Mouse (Mus musculus): ENCODE results near the gene Frmd6. TPM values are rescaled to one million over a fixed set of nuclear protein-coding genes. Genes with fewer than 3 reads are reported as not detected.
A peak's percentile ranks its signal among the peaks of the same experiment; 100 is the strongest.

Frmd6 gene
- polyA plus RNA-seq, 1 experiment: 3.4 TPM

GRCm38 (mm10) chr12:70896068-70896467 lies 70.8 kb downstream of the Frmd6 start:
- TF ChIP-seq POLR2A (IDR thresholded peaks at IDR 0.05; ENCODE audit: low read depth, low read length) (no peak), CTCF (IDR thresholded peaks at IDR 0.05; ENCODE audit: extremely low read depth, insufficient read length, insufficient replicate concordance, low read depth, low read length) (no peak)
- H3K4me3 ChIP-seq (ENCODE audit: low read depth, low read length): no peak overlapping the region
- no peaks in the 10 kb centered on the region for H3K27me3 ChIP-seq (ENCODE audit: control insufficient read depth, insufficient read depth, low read length)
- peaks cover 4% of the 10 kb centered on the region for H3K36me3 ChIP-seq (ENCODE audit: control insufficient read depth, insufficient read depth, low read length)
- no peaks in the 10 kb centered on the region for H3K4me1 ChIP-seq (ENCODE audit: control insufficient read depth, insufficient read depth, insufficient read length, low read length)
- H3K27ac ChIP-seq (ENCODE audit: insufficient read depth, low read depth, low read length): no peak overlapping the region
- WGBS: 80% methylated on average over 10 of the region's 10 CpGs

- no peak overlapping the region for H3K4me3 ChIP-seq (ENCODE audit: low read depth, low read length)
- no peaks in the 10 kb centered on the region for H3K4me1 ChIP-seq (ENCODE audit: control insufficient read depth, insufficient read depth, insufficient read length, low read length)
- no peaks in the 10 kb centered on the region for H3K27me3 ChIP-seq (ENCODE audit: control insufficient read depth, insufficient read depth, low read length)
- no peak overlapping the region for H3K27ac ChIP-seq (ENCODE audit: insufficient read depth, low read depth, low read length)
- TF ChIP-seq POLR2A (IDR thresholded peaks at IDR 0.05; ENCODE audit: low read depth, low read length) (no peak), CTCF (IDR thresholded peaks at IDR 0.05; ENCODE audit: extremely low read depth, insufficient read length, insufficient replicate concordance, low read depth, low read length) (no peak)
- peaks cover 4% of the 10 kb centered on the region for H3K36me3 ChIP-seq (ENCODE audit: control insufficient read depth, insufficient read depth, low read length)
- WGBS: 78% methylated on average over 8 of the region's 8 CpGs
These were observed 72.1 kb downstream of the Frmd6 start for GRCm38 (mm10) chr12:70897434-70897833.

GRCm38 (mm10) chr12:70898450-70898849 lies 73.1 kb downstream of the Frmd6 start:
- no peak overlapping the region for H3K27ac ChIP-seq (ENCODE audit: insufficient read depth, low read depth, low read length)
- TF ChIP-seq CTCF (IDR thresholded peaks at IDR 0.05; ENCODE audit: extremely low read depth, insufficient read length, insufficient replicate concordance, low read depth, low read length) (no peak), POLR2A (IDR thresholded peaks at IDR 0.05; ENCODE audit: low read depth, low read length) (no peak)
- 88% methylated on average over 8 of the region's 8 CpGs for WGBS
- H3K4me3 ChIP-seq (ENCODE audit: low read depth, low read length): no peak overlapping the region
- H3K36me3 ChIP-seq (ENCODE audit: control insufficient read depth, insufficient read depth, low read length): peaks cover 4% of the 10 kb centered on the region
- H3K27me3 ChIP-seq (ENCODE audit: control insufficient read depth, insufficient read depth, low read length): no peaks in the 10 kb centered on the region
- no peaks in the 10 kb centered on the region for H3K4me1 ChIP-seq (ENCODE audit: control insufficient read depth, insufficient read depth, insufficient read length, low read length)

- Histone ChIP-seq H3K4me1 (ENCODE audit: control insufficient read depth, insufficient read depth, insufficient read length, low read length) (no peaks in the 10 kb centered on the region), H3K4me3 (ENCODE audit: low read depth, low read length) (no peak overlapping the region), H3K36me3 (ENCODE audit: control insufficient read depth, insufficient read depth, low read length) (no peaks in the 10 kb centered on the region), H3K27me3 (ENCODE audit: control insufficient read depth, insufficient read depth, low read length) (no peaks in the 10 kb centered on the region), H3K27ac (ENCODE audit: insufficient read depth, low read depth, low read length) (no peak overlapping the region)
- TF ChIP-seq CTCF (IDR thresholded peaks at IDR 0.05; ENCODE audit: extremely low read depth, insufficient read length, insufficient replicate concordance, low read depth, low read length): no peak
- no peak for TF ChIP-seq POLR2A (IDR thresholded peaks at IDR 0.05; ENCODE audit: low read depth, low read length)
- WGBS: 91% methylated on average over 10 of the region's 10 CpGs
These were observed 79.2 kb downstream of the Frmd6 start for GRCm38 (mm10) chr12:70904471-70904870.

GRCm38 (mm10) chr12:70906867-70907266 lies 81.6 kb downstream of the Frmd6 start:
- no peak for TF ChIP-seq POLR2A (IDR thresholded peaks at IDR 0.05; ENCODE audit: low read depth, low read length)
- TF ChIP-seq CTCF (IDR thresholded peaks at IDR 0.05; ENCODE audit: extremely low read depth, insufficient read length, insufficient replicate concordance, low read depth, low read length): no peak
- H3K27ac ChIP-seq (ENCODE audit: insufficient read depth, low read depth, low read length): no peak overlapping the region
- H3K36me3 ChIP-seq (ENCODE audit: control insufficient read depth, insufficient read depth, low read length): no peaks in the 10 kb centered on the region
- H3K4me1 ChIP-seq (ENCODE audit: control insufficient read depth, insufficient read depth, insufficient read length, low read length): no peaks in the 10 kb centered on the region
- H3K27me3 ChIP-seq (ENCODE audit: control insufficient read depth, insufficient read depth, low read length): no peaks in the 10 kb centered on the region
- 46% methylated on average over 9 of the region's 9 CpGs for WGBS
- H3K4me3 ChIP-seq (ENCODE audit: low read depth, low read length): no peak overlapping the region

- no peak overlapping the region for H3K4me3 ChIP-seq (ENCODE audit: low read depth, low read length)
- H3K4me1 ChIP-seq (ENCODE audit: control insufficient read depth, insufficient read depth, insufficient read length, low read length): no peaks in the 10 kb centered on the region
- H3K36me3 ChIP-seq (ENCODE audit: control insufficient read depth, insufficient read depth, low read length): no peaks in the 10 kb centered on the region
- WGBS: 87% methylated on average over 11 of the region's 11 CpGs
- H3K27ac ChIP-seq (ENCODE audit: insufficient read depth, low read depth, low read length): no peak overlapping the region
- no peaks in the 10 kb centered on the region for H3K27me3 ChIP-seq (ENCODE audit: control insufficient read depth, insufficient read depth, low read length)
- no peak for TF ChIP-seq POLR2A (IDR thresholded peaks at IDR 0.05; ENCODE audit: low read depth, low read length)
These were observed 82.3 kb downstream of the Frmd6 start for GRCm38 (mm10) chr12:70907651-70908050.

GRCm38 (mm10) chr12:70908076-70908475 lies 82.8 kb downstream of the Frmd6 start:
- no peaks in the 10 kb centered on the region for H3K27me3 ChIP-seq (ENCODE audit: control insufficient read depth, insufficient read depth, low read length)
- no peaks in the 10 kb centered on the region for H3K4me1 ChIP-seq (ENCODE audit: control insufficient read depth, insufficient read depth, insufficient read length, low read length)
- no peak overlapping the region for H3K27ac ChIP-seq (ENCODE audit: insufficient read depth, low read depth, low read length)
- H3K36me3 ChIP-seq (ENCODE audit: control insufficient read depth, insufficient read depth, low read length): no peaks in the 10 kb centered on the region
- TF ChIP-seq POLR2A (IDR thresholded peaks at IDR 0.05; ENCODE audit: low read depth, low read length): no peak
- TF ChIP-seq CTCF (IDR thresholded peaks at IDR 0.05; ENCODE audit: extremely low read depth, insufficient read length, insufficient replicate concordance, low read depth, low read length): no peak
- 71% methylated on average over 4 of the region's 4 CpGs for WGBS
- no peak overlapping the region for H3K4me3 ChIP-seq (ENCODE audit: low read depth, low read length)

- Histone ChIP-seq H3K27ac (ENCODE audit: insufficient read depth, low read depth, low read length) (no peak overlapping the region), H3K27me3 (ENCODE audit: control insufficient read depth, insufficient read depth, low read length) (no peaks in the 10 kb centered on the region), H3K4me1 (ENCODE audit: control insufficient read depth, insufficient read depth, insufficient read length, low read length) (no peaks in the 10 kb centered on the region), H3K36me3 (ENCODE audit: control insufficient read depth, insufficient read depth, low read length) (no peaks in the 10 kb centered on the region), H3K4me3 (ENCODE audit: low read depth, low read length) (no peak overlapping the region)
- TF ChIP-seq CTCF (IDR thresholded peaks at IDR 0.05; ENCODE audit: extremely low read depth, insufficient read length, insufficient replicate concordance, low read depth, low read length): peak; percentile 82
- TF ChIP-seq POLR2A (IDR thresholded peaks at IDR 0.05; ENCODE audit: low read depth, low read length): no peak
- 7% methylated on average over 9 of the region's 9 CpGs for whole genome bisulfite sequencing
These were observed 85.0 kb downstream of the Frmd6 start for GRCm38 (mm10) chr12:70910241-70910720.
